Mouse (Mus musculus) limb, embryonic 10.5 days (tissue): ENCODE measurements around the gene Nsl1. TPM values are rescaled to one million over a fixed set of nuclear protein-coding genes. Genes with fewer than 3 reads are reported as not detected.
A peak's percentile ranks its signal among the peaks of the same experiment; 100 is the strongest.
"Not testable (repeated sequence)": the region's sequence is repeated elsewhere in the genome, so short reads cannot be mapped to it uniquely, and the experiment has no call there.

Experiments
- DNase-seq: peaks from one replicate; pipeline ENCODE4 v3.0.0-alpha.2; 2017; ENCODE audit warnings: low spot score
- H3K27ac ChIP-seq: fragments of 300-500 bp; sonication (generic); 2 replicates; pipeline ENCODE4 v1.5.1; 2016; ENCODE audit warnings: mild to moderate bottlenecking
- H3K27me3 ChIP-seq: fragments of 300-500 bp; sonication (generic); 2 replicates; pipeline ENCODE4 v1.6.1; 2016; ENCODE audit warnings: low read depth, mild to moderate bottlenecking; ENCODE audit not compliant: poor library complexity, severe bottlenecking
- H3K36me3 ChIP-seq: fragments of 300-500 bp; sonication (generic); 2 replicates; pipeline ENCODE4 v1.6.1; 2016; ENCODE audit warnings: mild to moderate bottlenecking, moderate library complexity
- H3K4me1 ChIP-seq: fragments of 300-500 bp; sonication (generic); 2 replicates; pipeline ENCODE4 v1.6.1; 2016
- H3K4me3 ChIP-seq: fragments of 300-500 bp; sonication (generic); 2 replicates; pipeline ENCODE4 v1.5.1; 2016; ENCODE audit warnings: mild to moderate bottlenecking, moderate library complexity
- H3K9me3 ChIP-seq: fragments of 300-500 bp; sonication (generic); replicated peaks from 2 replicates; pipeline ENCODE4 v1.6.1; 2016; ENCODE audit warnings: mild to moderate bottlenecking
- WGBS: fragments of 180-500 bp; shearing (Covaris S2); methylation state at CpG from one replicate; pipeline ENCODE4 v1.1.7; 2016; 5-methylcytosine and 5-hydroxymethylcytosine counted together
- polyA plus RNA-seq: library from polyadenylated mRNA; unstranded; fragments of >200 nt; fragmentation: Nextera tagmentation; extraction: Ambion mirVana; gene quantifications from 2 replicates; pipeline ENCODE4 v1.2.1, GENCODE M21; 2016

Gene Nsl1
- 36.3 and 37.5 TPM in 2 replicates for polyA plus RNA-seq

DNA sequence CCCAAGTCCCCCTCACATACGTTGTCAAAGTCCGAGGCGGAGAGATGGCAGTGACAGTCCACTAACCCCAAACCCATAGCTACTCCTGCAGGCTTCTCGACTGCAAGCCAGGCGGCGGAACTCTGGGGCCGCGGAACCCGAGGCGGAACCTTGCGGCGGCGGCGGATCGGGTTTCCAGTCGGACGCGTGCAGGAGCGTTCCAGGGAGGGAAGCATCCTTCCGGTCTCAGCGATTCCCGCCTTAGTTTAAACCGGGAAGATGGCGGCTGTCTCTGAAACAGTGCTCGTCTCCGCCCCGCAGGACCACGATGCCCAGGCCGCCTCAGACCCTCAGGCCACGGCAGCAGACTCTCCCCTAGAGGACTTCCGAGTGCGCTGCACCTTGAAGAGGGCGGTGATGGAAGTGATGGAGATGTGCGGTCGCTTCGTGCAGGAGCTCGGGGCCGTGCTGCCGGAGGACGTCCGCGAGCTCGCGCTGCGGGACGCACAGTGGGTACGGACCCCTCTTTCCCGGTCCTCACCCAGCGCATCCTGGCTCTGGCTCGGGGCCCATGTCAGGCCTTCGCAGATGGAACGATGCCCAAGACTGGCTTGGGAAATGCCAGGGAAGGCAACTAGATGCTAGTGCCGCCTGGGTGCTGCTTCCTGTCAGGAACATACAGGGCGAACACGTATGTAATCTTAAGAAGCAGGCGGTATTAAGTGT lies at the start of gene Nsl1, which contains the start of gene Tatdn3:
Gene Nsl1, plus strand, starts transcription at position 232 of the 705 bp plus-strand sequence.
Gene Tatdn3, minus strand, starts transcription at position 152 of the 705 bp plus-strand sequence.
- WGBS = under 1% methylated on average over 56 of the region's 56 CpGs
- H3K4me3 ChIP-seq = peak within 1 kb of the TSS; percentile 97
- peak; percentile 95 for DNase-seq
- peaks cover 26% of the 10 kb centered on the region for H3K4me1 ChIP-seq
- H3K27ac ChIP-seq = peak within 1 kb of the TSS; percentile 94
- peaks cover 9% of the 10 kb centered on the region for H3K27me3 ChIP-seq
- H3K36me3 ChIP-seq = peaks cover 37% of the 10 kb centered on the region
- H3K9me3 ChIP-seq = no peaks in the 10 kb centered on the region

DNA sequence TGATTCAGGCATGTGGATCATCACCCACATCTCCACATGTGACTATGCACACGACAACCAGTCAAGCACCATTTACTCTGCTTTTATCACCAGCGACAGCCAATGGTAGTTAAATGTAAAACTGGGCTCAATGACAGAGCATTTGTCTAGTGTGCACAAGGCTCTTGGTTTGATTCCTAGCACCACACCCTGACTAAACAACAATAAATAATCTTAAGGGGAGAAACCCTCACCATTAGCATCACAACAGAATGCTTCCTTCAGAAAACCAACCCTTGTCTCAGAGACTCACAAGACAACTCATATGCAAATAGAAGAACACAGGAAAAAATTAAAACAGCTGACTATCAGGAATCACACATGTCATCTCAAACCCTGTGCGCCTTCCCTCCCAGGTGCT lies 48.5 kb upstream of the Nsl1 start:
- H3K36me3 ChIP-seq = peaks cover 64% of the 10 kb centered on the region

GRCm38 (mm10) chr1:191019803-191020202 lies 43.0 kb upstream of the Nsl1 start:
- Histone ChIP-seq H3K9me3 (no peaks in the 10 kb centered on the region), H3K36me3 (peaks cover 35% of the 10 kb centered on the region), H3K27me3 (no peaks in the 10 kb centered on the region), H3K27ac (no peak overlapping the region), H3K4me3 (no peak overlapping the region), H3K4me1 (peaks cover 5% of the 10 kb centered on the region)
- DNase-seq = no peak
- WGBS = 97% methylated on average over 5 of the region's 5 CpGs

More for the DNA sequence above, 48.5 kb upstream of the Nsl1 start:
- Histone ChIP-seq H3K4me3 (no peak overlapping the region), H3K9me3 (no peaks in the 10 kb centered on the region), H3K27ac (no peak overlapping the region), H3K27me3 (no peaks in the 10 kb centered on the region), H3K4me1 (no peaks in the 10 kb centered on the region)
- no peak for DNase-seq
- 94% methylated on average over 3 of the region's 3 CpGs for WGBS

- Histone ChIP-seq H3K9me3 (no peaks in the 10 kb centered on the region), H3K4me1 (peaks cover 10% of the 10 kb centered on the region), H3K27ac (no peak overlapping the region), H3K4me3 (no peak overlapping the region), H3K27me3 (no peaks in the 10 kb centered on the region), H3K36me3 (peaks cover 30% of the 10 kb centered on the region)
- DNase-seq = no peak
- WGBS = 92% methylated on average over 3 of the region's 3 CpGs
Measured at GRCm38 (mm10) chr1:191020217-191020924, 42.4 kb upstream of the Nsl1 start.

GRCm38 (mm10) chr1:191021016-191021415 lies 41.8 kb upstream of the Nsl1 start:
- no peak for DNase-seq
- H3K36me3 ChIP-seq = peaks cover 29% of the 10 kb centered on the region

DNA sequence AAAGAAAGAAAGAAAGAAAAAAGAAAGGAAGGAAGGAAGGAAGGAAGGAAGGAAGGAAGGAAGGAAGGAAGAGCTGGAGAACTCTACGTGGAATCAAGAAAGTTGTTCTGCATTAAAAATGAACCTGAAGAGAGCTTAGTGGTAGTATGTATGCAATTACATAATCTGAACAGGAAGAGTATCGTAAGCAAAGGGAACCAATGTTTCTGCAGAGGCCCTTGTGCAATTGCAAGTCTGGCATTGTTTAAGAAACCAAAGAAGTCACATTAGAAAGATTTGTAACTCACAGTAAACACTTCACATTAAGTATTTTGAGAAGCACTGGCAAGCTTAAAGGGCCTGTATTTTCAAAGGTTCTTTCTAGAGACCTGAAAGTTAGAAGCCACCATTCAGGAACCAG lies 39.7 kb upstream of the Nsl1 start:
- DNase-seq = no peak
- Histone ChIP-seq H3K4me1 (peaks cover 25% of the 10 kb centered on the region), H3K36me3 (peaks cover 25% of the 10 kb centered on the region), H3K4me3 (no peak overlapping the region), H3K27me3 (no peaks in the 10 kb centered on the region), H3K27ac (no peak overlapping the region), H3K9me3 (no peaks in the 10 kb centered on the region)
- 92% methylated on average over 2 of the region's 2 CpGs for WGBS

More at GRCm38 (mm10) chr1:191021016-191021415, 41.8 kb upstream of the Nsl1 start:
- peaks cover 14% of the 10 kb centered on the region for H3K4me1 ChIP-seq
- H3K4me3 ChIP-seq = no peak overlapping the region
- no peaks in the 10 kb centered on the region for H3K27me3 ChIP-seq
- WGBS = 85% methylated on average over 7 of the region's 7 CpGs
- no peaks in the 10 kb centered on the region for H3K9me3 ChIP-seq
- no peak overlapping the region for H3K27ac ChIP-seq

DNA sequence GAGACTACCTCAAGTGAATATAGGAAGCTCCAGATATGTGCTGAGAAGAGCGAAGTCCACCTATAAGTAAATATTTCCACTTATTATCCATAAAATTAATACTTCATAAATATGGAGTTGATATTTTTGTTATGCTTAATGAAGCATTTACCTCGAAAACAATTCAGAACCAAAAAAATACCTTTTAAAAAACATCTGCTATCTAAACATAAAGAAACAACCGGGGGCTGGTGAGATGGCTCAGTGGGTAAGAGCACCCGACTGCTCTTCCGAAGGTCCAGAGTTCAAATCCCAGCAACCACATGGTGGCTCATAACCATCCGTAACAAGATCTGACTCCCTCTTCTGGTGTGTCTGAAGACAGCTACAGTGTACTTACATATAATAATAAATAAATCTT lies 39.0 kb upstream of the Nsl1 start:
- not testable (repeated sequence) for H3K27me3 ChIP-seq, H3K4me3 ChIP-seq, H3K27ac ChIP-seq, DNase-seq, H3K9me3 ChIP-seq
- 99% methylated on average over 5 of the region's 6 CpGs for WGBS
- Histone ChIP-seq H3K4me1 (peaks cover 25% of the 10 kb centered on the region), H3K36me3 (peaks cover 22% of the 10 kb centered on the region)

DNA sequence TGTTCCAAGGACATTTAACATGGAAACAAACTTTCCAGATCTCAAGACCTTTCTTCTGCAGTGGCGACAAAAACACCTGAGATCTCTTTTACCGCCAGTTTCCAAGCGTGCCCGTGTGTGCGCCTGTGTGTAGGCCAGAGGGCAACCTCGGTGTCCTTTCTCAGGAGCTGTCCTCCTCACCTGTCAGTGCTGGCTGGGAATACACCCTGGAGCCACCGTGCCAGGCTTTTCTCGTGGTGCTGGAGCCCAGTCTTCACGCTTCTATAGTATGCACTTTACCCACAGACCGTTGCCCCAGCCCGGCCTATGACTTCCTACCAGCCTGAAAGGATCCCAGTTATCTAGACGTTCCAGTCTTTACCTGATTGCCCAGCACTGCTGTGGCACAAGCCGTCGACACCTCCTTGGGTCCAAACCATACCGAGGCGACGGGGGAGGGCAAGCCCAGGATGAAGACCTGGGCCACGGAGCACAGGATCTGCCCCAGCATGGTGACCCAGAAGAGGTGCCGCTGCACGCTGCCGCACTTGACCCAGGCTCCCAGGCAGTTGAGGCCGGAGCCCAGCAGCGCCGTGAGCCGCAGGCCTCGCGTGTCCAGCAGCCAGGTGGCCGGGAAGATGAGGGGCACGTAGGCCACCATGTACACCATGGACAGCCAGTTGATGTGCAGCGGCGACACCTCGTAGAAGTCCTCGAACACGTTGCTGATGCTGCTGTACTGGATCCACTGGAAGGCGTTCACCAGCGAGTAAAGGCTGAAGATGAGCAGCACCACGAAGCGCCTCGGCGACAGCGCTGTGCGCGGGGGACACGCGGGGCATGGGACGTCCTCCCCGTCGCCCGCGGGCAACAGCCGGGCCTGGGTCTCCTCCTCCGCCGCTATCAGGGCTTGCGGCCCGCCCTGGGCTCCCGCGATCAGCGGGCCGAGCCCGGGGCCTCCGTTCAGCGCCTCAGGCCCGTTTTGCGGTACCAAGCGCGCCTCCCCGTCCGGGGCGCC lies 37.5 kb upstream of the Nsl1 start:
- Histone ChIP-seq H3K27ac (peak overlapping the region; percentile 92), H3K9me3 (no peaks in the 10 kb centered on the region), H3K36me3 (peaks cover 13% of the 10 kb centered on the region), H3K4me3 (peak overlapping the region; percentile 89), H3K27me3 (no peaks in the 10 kb centered on the region), H3K4me1 (peaks cover 25% of the 10 kb centered on the region)
- WGBS = 3% methylated on average over 69 of the region's 69 CpGs
- no peak for DNase-seq

DNA sequence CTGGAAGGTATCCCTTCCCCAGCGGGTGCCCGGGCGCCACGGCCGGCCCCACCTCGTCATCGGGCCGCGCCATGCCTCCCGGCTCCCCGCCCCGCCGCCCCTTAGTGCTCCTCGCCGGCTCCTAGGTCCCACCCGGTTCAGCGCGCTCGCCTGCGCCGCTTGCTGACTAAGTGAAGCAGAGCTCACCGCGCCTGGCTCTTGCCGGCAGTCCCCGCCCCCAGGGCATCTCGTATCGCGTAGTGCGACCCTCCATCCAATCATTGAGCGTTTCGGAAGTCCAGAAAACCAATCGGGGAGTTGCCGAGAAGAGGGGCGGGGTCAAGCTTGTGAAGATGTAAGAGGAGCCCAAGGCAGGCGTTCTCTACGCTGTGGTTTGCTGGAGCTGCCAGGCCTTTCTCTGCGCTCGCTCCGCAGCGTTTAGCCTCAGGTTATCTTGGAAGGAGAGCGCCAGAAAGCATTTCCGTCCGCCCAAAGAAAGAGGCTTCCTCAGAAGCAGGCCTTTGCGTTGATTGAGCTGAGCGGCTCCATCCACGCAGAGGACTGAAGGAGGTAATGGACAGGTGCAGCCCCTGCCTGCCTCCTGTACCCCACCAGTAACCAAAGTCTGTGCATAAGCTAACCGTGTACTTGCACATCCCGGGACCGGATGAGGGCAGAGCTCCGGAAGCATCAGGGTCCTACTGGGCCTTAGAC lies 36.6 kb upstream of the Nsl1 start, which contains the start of gene Flvcr1:
Gene Flvcr1, minus strand, starts transcription at position 138 of the 693 bp plus-strand sequence.
- Histone ChIP-seq H3K27ac (peak within 1 kb of the TSS; percentile 92), H3K4me3 (peak within 1 kb of the TSS; percentile 89), H3K4me1 (peaks cover 25% of the 10 kb centered on the region), H3K27me3 (no peaks in the 10 kb centered on the region), H3K36me3 (peaks cover 8% of the 10 kb centered on the region), H3K9me3 (no peaks in the 10 kb centered on the region)
- WGBS = under 1% methylated on average over 49 of the region's 50 CpGs
- DNase-seq = peak; percentile 96

GRCm38 (mm10) chr1:191030182-191030581 lies 32.6 kb upstream of the Nsl1 start:
- 85% methylated on average over 10 of the region's 10 CpGs for WGBS
- Histone ChIP-seq H3K27me3 (no peaks in the 10 kb centered on the region), H3K36me3 (no peaks in the 10 kb centered on the region), H3K9me3 (no peaks in the 10 kb centered on the region), H3K4me1 (peaks cover 16% of the 10 kb centered on the region), H3K27ac (no peak overlapping the region), H3K4me3 (no peak overlapping the region)
- no peak for DNase-seq

DNA sequence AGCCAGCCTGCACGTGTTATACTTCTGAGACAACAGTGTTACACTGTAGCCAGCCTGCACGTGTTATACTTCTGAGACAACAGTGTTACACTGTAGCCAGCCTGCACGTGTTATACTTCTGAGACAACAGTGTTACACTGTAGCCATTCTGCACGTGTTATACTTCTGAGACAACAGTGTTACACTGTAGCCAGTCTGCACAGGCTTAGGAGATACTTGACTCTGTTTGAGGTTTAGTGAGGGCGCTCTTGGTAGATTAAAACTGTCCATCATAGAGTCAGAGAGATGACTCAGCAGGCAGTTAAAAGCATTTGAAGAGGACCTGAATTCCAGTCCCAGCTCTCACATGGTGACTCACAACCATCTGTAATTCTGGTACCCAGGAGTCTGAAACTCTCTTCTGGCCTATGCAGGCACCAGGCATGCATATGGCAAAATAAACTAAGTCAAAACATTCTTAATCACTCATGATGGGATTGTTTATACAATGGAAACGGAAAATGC lies 31.8 kb upstream of the Nsl1 start:
- not testable (repeated sequence) for H3K27ac ChIP-seq

GRCm38 (mm10) chr1:191035649-191036048 lies 27.2 kb upstream of the Nsl1 start:
- no peak for DNase-seq
- Histone ChIP-seq H3K27ac (no peak overlapping the region), H3K27me3 (no peaks in the 10 kb centered on the region), H3K4me1 (no peaks in the 10 kb centered on the region), H3K9me3 (no peaks in the 10 kb centered on the region), H3K36me3 (no peaks in the 10 kb centered on the region), H3K4me3 (no peak overlapping the region)
- 57% methylated on average over 4 of the region's 4 CpGs for WGBS

More for the DNA sequence above, 31.8 kb upstream of the Nsl1 start:
- WGBS = 84% methylated on average over 6 of the region's 6 CpGs
- H3K9me3 ChIP-seq, DNase-seq, H3K36me3 ChIP-seq, H3K4me3 ChIP-seq, H3K27me3 ChIP-seq: not testable (repeated sequence)
- H3K4me1 ChIP-seq = peaks cover 10% of the 10 kb centered on the region
